Mouse (Mus musculus) stomach, postnatal 0 days (tissue): ENCODE results near the gene Rnf212. TPM values are rescaled to one million over a fixed set of nuclear protein-coding genes. Genes with fewer than 3 reads are reported as not detected.

Source experiments
- ATAC-seq: fragments of 200-750 bp; cut with Nextera tagmentation; 2 replicates; pipeline ENCODE4 v1.8.0; 2017; ENCODE audit not compliant: low FRiP score, low TSS enrichment
- DNase-seq: peaks from one replicate; pipeline ENCODE4 v3.0.0-alpha.2; 2016; ENCODE audit warnings: low spot score
- H3K27ac ChIP-seq: fragments of 300-500 bp; sonication (generic); replicated peaks from 2 replicates; pipeline ENCODE4 v1.5.1; 2014; ENCODE audit warnings: mild to moderate bottlenecking, control low read depth
- H3K27me3 ChIP-seq: fragments of 300-500 bp; sonication (generic); 2 replicates; pipeline ENCODE4 v1.6.1; 2014; ENCODE audit warnings: low read length; ENCODE audit not compliant: control insufficient read depth, insufficient read depth
- H3K36me3 ChIP-seq: fragments of 300-500 bp; sonication (generic); 2 replicates; pipeline ENCODE4 v1.6.1; 2014; ENCODE audit warnings: low read length, mixed read lengths; ENCODE audit not compliant: control insufficient read depth, insufficient read depth
- H3K4me1 ChIP-seq: fragments of 300-500 bp; sonication (generic); replicated peaks from 2 replicates; pipeline ENCODE4 v1.6.1; 2014; ENCODE audit warnings: antibody characterized with exemption; ENCODE audit not compliant: control insufficient read depth, insufficient read depth
- H3K4me2 ChIP-seq: fragments of 300-500 bp; sonication (generic); replicated peaks from 2 replicates; pipeline ENCODE4 v1.6.1; 2014; ENCODE audit warnings: low read depth, mild to moderate bottlenecking, control low read depth, moderate library complexity
- H3K4me3 ChIP-seq: fragments of 300-500 bp; sonication (generic); 2 replicates; pipeline ENCODE4 v1.5.1; 2014; ENCODE audit warnings: low read depth, low read length, control low read depth
- H3K9ac ChIP-seq: fragments of 300-500 bp; sonication (generic); 2 replicates; pipeline ENCODE4 v1.6.1; 2014; ENCODE audit warnings: mild to moderate bottlenecking, low read length, control low read depth, mixed read lengths
- H3K9me3 ChIP-seq: fragments of 300-500 bp; sonication (generic); 2 replicates; pipeline ENCODE4 v1.6.1; 2016; ENCODE audit warnings: low read length; ENCODE audit not compliant: control insufficient read depth
- CTCF ChIP-seq: IDR thresholded peaks from 2 replicates; pipeline ENCODE4 v1.5.1; 2016; ENCODE audit warnings: antibody characterized with exemption, low read depth, mild to moderate bottlenecking, moderate library complexity
- EP300 ChIP-seq: optimal IDR thresholded peaks from 2 replicates; pipeline ENCODE3; 2016; ENCODE audit warnings: antibody characterized with exemption
- WGBS: fragments of 180-500 bp; shearing (Covaris S2); extraction: QIAGEN DNeasy Blood & Tissue Kit; methylation state at CpG from one replicate; pipeline ENCODE4 v1.1.7; 2014; 5-methylcytosine and 5-hydroxymethylcytosine counted together
- polyA plus RNA-seq: library from polyadenylated mRNA; unstranded; fragments of >200 nt; fragmentation: Nextera tagmentation; extraction: Ambion mirVana; gene quantifications from 2 replicates; pipeline ENCODE4 v1.2.1, GENCODE M21; 2015

Rnf212 gene
- polyA plus RNA-seq, 1 experiment from 2014 or later = 0.42 TPM

GRCm38 (mm10) chr5:108700346-108700745 is 74.4 kb downstream of the Rnf212 start:
- Histone ChIP-seq H3K9me3 (no peaks in the 10 kb centered on the region), H3K4me3 (no peak overlapping the region), H3K4me1 (0 out of 2 replicates have a peak, but pooled peaks cover 2% of the 10 kb centered on the region), H3K27ac (peak overlapping the region; percentile 88), H3K4me2 (no peak overlapping the region), H3K9ac (peak overlapping the region; percentile 23; the same call in 1 of the 2 replicates), H3K36me3 (peaks cover under 1% of the 10 kb centered on the region; the same call in 1 of the 2 replicates), H3K27me3 (no peaks in the 10 kb centered on the region)
- ATAC-seq = peak; percentile 87
- TF ChIP-seq CTCF = no peak
- TF ChIP-seq EP300 = no peak
- peak; percentile 79 for DNase-seq
- WGBS = 29% methylated on average over 3 of the region's 3 CpGs

GRCm38 (mm10) chr5:108697341-108697753 is 77.4 kb downstream of the Rnf212 start:
- H3K4me1 ChIP-seq = no peaks in the 10 kb centered on the region; the same call in 1 of the 2 replicates

GRCm38 (mm10) chr5:108696542-108696941 is 78.2 kb downstream of the Rnf212 start:
- no peaks in the 10 kb centered on the region for H3K9me3 ChIP-seq
- H3K27me3 ChIP-seq = no peaks in the 10 kb centered on the region
- no peak for ATAC-seq
- H3K36me3 ChIP-seq = no peaks in the 10 kb centered on the region
- peak overlapping the region; percentile 69; the same call in 1 of the 2 replicates for H3K27ac ChIP-seq
- TF ChIP-seq EP300 (no peak), CTCF (no peak)
- no peak for DNase-seq
- no peaks in the 10 kb centered on the region; the same call in 1 of the 2 replicates for H3K4me1 ChIP-seq
- H3K4me3 ChIP-seq = no peak overlapping the region
- H3K9ac ChIP-seq = 0 out of 2 replicates have a peak overlapping the region, but pooled peaks have one; percentile 4
- H3K4me2 ChIP-seq = no peak overlapping the region
- WGBS = 74% methylated on average over 3 of the region's 3 CpGs

More at GRCm38 (mm10) chr5:108697341-108697753, 77.4 kb downstream of the Rnf212 start:
- no peak overlapping the region for H3K4me3 ChIP-seq
- H3K9ac ChIP-seq = peak overlapping the region; percentile 41; the same call in 1 of the 2 replicates
- DNase-seq = no peak
- H3K27me3 ChIP-seq = no peaks in the 10 kb centered on the region
- H3K27ac ChIP-seq = peak overlapping the region; percentile 69
- no peak for TF ChIP-seq CTCF
- no peak for TF ChIP-seq EP300
- ATAC-seq = no peak
- no peaks in the 10 kb centered on the region for H3K36me3 ChIP-seq
- H3K9me3 ChIP-seq = no peaks in the 10 kb centered on the region
- 38% methylated on average over 4 of the region's 4 CpGs for WGBS
- H3K4me2 ChIP-seq = no peak overlapping the region

- no peaks in the 10 kb centered on the region; the same call in 1 of the 2 replicates for H3K4me1 ChIP-seq
- 91% methylated on average over 12 of the region's 12 CpGs for WGBS
These were observed 78.9 kb downstream of the Rnf212 start for GRCm38 (mm10) chr5:108695861-108696260.

GRCm38 (mm10) chr5:108694352-108695261 is 80.2 kb downstream of the Rnf212 start:
- no peaks in the 10 kb centered on the region for H3K27me3 ChIP-seq
- H3K4me2 ChIP-seq = peak overlapping the region; percentile 89
- peak overlapping the region; percentile 77 for H3K9ac ChIP-seq
- H3K4me3 ChIP-seq = peak overlapping the region; percentile 65
- WGBS = under 1% methylated on average over 67 of the region's 99 CpGs
- H3K4me1 ChIP-seq = no peaks in the 10 kb centered on the region; the same call in 1 of the 2 replicates
- peak; percentile 46 for ATAC-seq
- DNase-seq = peak; percentile 78
- H3K9me3 ChIP-seq = no peaks in the 10 kb centered on the region
- no peaks in the 10 kb centered on the region for H3K36me3 ChIP-seq
- H3K27ac ChIP-seq = peak overlapping the region; percentile 80
- TF ChIP-seq EP300 (no peak), CTCF (no peak)

More at GRCm38 (mm10) chr5:108695861-108696260, 78.9 kb downstream of the Rnf212 start:
- Histone ChIP-seq H3K4me2 (peak overlapping the region; percentile 89; the same call in 1 of the 2 replicates), H3K27ac (no peak overlapping the region), H3K9me3 (no peaks in the 10 kb centered on the region), H3K9ac (no peak overlapping the region), H3K4me3 (no peak overlapping the region), H3K36me3 (no peaks in the 10 kb centered on the region), H3K27me3 (no peaks in the 10 kb centered on the region)
- DNase-seq (no peak), ATAC-seq (no peak)
- TF ChIP-seq EP300 (no peak), CTCF (no peak)

GRCm38 (mm10) chr5:108693872-108694288 is 80.9 kb downstream of the Rnf212 start:
- peak overlapping the region; percentile 65 for H3K4me3 ChIP-seq
- H3K9ac ChIP-seq = peak overlapping the region; percentile 77
- peak; percentile 96 for DNase-seq
- no peaks in the 10 kb centered on the region for H3K9me3 ChIP-seq
- no peaks in the 10 kb centered on the region; the same call in 1 of the 2 replicates for H3K4me1 ChIP-seq
- H3K27ac ChIP-seq = peak overlapping the region; percentile 80
- H3K36me3 ChIP-seq = no peaks in the 10 kb centered on the region
- TF ChIP-seq CTCF (0 out of 2 replicates have a peak, but pooled peaks have one; percentile 8), EP300 (no peak)
- peak overlapping the region; percentile 89 for H3K4me2 ChIP-seq
- no peaks in the 10 kb centered on the region for H3K27me3 ChIP-seq
- WGBS = under 1% methylated on average over 26 of the region's 43 CpGs
- peak; percentile 93 for ATAC-seq
